Mouse (Mus musculus) ES-Bruce4 (cell line): ENCODE measurements around the gene Kifc3.

Source experiments
- CTCF ChIP-seq: IDR thresholded peaks from one replicate; pipeline ENCODE4 v1.8.1; 2011; ENCODE audit warnings: low read depth, low read length
- EP300 ChIP-seq: IDR thresholded peaks from 2 replicates; pipeline ENCODE4 v1.6.1; 2011; ENCODE audit warnings: low read depth, low read length; ENCODE audit not compliant: insufficient read depth
- POLR2A ChIP-seq: IDR thresholded peaks from one replicate; pipeline ENCODE4 v1.8.1; 2011; ENCODE audit warnings: low read length; ENCODE audit not compliant: insufficient read depth

DNA sequence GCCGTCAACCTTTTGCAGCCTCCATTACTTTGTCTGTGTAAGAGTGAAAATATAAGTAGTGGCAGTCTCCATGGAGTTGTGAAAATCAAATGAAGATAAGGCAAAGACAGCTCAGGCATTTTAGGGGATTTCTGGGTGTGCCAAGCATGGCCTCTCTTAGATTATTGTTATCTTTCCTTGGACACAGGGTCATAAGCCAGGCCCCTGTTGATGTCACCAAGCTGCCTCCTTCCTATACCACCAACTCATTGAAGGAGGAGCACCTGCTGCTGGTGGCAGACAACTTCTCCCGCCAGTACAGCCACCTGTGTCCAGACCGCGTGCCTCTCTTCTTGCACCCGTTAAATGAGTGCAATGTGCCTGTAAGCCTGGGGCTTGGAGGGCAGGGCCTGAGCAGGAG is 146.2 kb downstream of the Kifc3 start:
- no peak for TF ChIP-seq POLR2A
- TF ChIP-seq CTCF, result no peak
- no peak for TF ChIP-seq EP300
